Mouse (Mus musculus) E14TG2a.4 (cell line): ENCODE data around the gene Keap1.

Experiments used
- CTCF ChIP-seq: conservative IDR thresholded peaks from 2 replicates; pipeline ENCODE4 v1.5.1; 2014; ENCODE audit warnings: low read length
- NANOG ChIP-seq: IDR thresholded peaks from 2 replicates; pipeline ENCODE4 v1.6.1; 2014; ENCODE audit warnings: borderline replicate concordance, low read length, mixed read lengths
- POU5F1 ChIP-seq: IDR thresholded peaks from 2 replicates; pipeline ENCODE4 v1.6.1; 2014; ENCODE audit warnings: low read length, borderline replicate concordance

- TF ChIP-seq CTCF (no peak), POU5F1 (no peak), NANOG (no peak)
These were observed 40.2 kb downstream of the Keap1 start for GRCm38 (mm10) chr9:21198960-21199359.
